Mouse (Mus musculus) kidney, adult 2 months (tissue): Measurements from ENCODE around the gene Rpl10a. TPM values are rescaled to one million over a fixed set of nuclear protein-coding genes. Genes with fewer than 3 reads are reported as not detected.

Source experiments
- DNase-seq: peaks from one replicate; pipeline ENCODE4 v3.0.0; 2021
- H3K27ac ChIP-seq: fragments of 200-500 bp; 2 replicates; pipeline ENCODE4 v1.5.1; 2012; ENCODE audit warnings: low read depth, low read length, control low read depth, inconsistent platforms; ENCODE audit not compliant: insufficient read depth
- H3K27me3 ChIP-seq: fragments of 200-500 bp; replicated peaks from 2 replicates; pipeline ENCODE4 v1.6.1; 2012; ENCODE audit warnings: mild to moderate bottlenecking, moderate library complexity, low read length, inconsistent platforms; ENCODE audit not compliant: control insufficient read depth, insufficient read depth
- H3K36me3 ChIP-seq: fragments of 200-500 bp; 2 replicates; pipeline ENCODE4 v1.6.1; 2012; ENCODE audit warnings: mild to moderate bottlenecking, moderate library complexity, low read length, inconsistent platforms; ENCODE audit not compliant: control insufficient read depth, insufficient read depth
- H3K4me1 ChIP-seq: fragments of 200-500 bp; 2 replicates; pipeline ENCODE4 v1.6.1; 2011; ENCODE audit warnings: low read length; ENCODE audit not compliant: control insufficient read depth, insufficient read depth
- H3K4me3 ChIP-seq: fragments of 200-500 bp; 2 replicates; pipeline ENCODE4 v1.5.1; 2011; ENCODE audit warnings: mild to moderate bottlenecking, low read depth, low read length, control low read depth; ENCODE audit not compliant: insufficient read depth
- CTCF ChIP-seq: fragments of 200-500 bp; conservative IDR thresholded peaks from 2 replicates; pipeline ENCODE4 v1.5.1; 2011; ENCODE audit warnings: low read depth, mild to moderate bottlenecking, control low read depth, low read length, moderate library complexity, mixed read lengths; ENCODE audit not compliant: insufficient read depth, insufficient read length
- POLR2A ChIP-seq: fragments of 200-500 bp; IDR thresholded peaks from one replicate; pipeline ENCODE4 v1.6.1; 2011; ENCODE audit warnings: low read depth, low read length, control low read depth
- WGBS: fragments of 180-500 bp; shearing (Covaris S2); methylation state at CpG from one replicate; pipeline ENCODE4 v1.1.7; 2018; 5-methylcytosine and 5-hydroxymethylcytosine counted together
- polyA plus RNA-seq: library from polyadenylated mRNA; depleted of rRNA; stranded (reverse); fragments of >200 nt; gene quantifications from 2 replicates; pipeline ENCODE4 v1.2.3, GENCODE M21; 2012

Rpl10a gene
- polyA plus RNA-seq, 1 experiment = 2,603 TPM

DNA sequence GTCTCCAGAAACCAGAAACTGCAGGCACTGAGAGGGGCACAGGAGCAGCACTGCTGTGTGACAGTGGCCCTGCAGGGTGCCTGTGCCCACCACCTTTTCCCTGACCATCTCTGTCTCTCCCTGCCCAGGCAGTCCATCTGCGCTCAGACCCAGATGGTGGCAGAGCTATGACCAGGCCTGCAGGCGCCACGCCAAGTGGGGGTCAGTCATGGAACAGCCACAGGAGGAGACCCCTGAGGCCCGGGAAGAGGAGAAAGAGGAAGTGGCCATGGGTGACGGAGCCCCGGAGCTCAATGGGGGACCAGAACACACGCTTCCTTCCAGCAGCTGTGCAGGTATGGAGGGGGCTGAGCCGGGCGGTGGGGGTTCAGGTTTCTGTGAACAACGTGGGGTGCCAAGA lies 42.1 kb upstream of the Rpl10a start:
- TF ChIP-seq POLR2A (no peak), CTCF (no peak)
- no peak overlapping the region for H3K4me3 ChIP-seq
- 69% methylated on average over 10 of the region's 10 CpGs for WGBS
- H3K27ac ChIP-seq = no peak overlapping the region
- H3K4me1 ChIP-seq = peaks cover 54% of the 10 kb centered on the region
- DNase-seq = no peak
- no peaks in the 10 kb centered on the region for H3K36me3 ChIP-seq
- H3K27me3 ChIP-seq = no peaks in the 10 kb centered on the region

DNA sequence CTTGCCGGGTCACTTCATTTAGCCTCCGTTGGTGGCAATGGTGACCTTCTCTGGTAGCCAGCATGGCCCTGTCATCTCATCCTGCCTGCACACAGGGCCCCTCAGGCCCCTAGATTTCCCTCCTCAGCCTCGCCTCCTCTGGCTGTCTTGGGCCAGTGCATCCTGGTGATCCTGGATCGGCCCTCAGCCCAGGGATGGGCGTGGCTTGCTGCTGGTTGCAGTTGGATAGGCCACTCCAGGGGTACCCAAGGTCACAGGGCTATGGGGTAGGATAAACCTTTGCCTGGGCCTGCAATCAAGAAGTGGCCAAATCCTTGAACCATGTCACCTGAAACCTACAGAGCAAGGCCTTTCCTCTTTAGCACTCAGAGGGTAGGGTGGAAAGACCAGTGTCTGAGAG lies 41.3 kb upstream of the Rpl10a start:
- Histone ChIP-seq H3K27ac (no peak overlapping the region), H3K4me1 (peaks cover 45% of the 10 kb centered on the region), H3K27me3 (no peaks in the 10 kb centered on the region), H3K4me3 (no peak overlapping the region), H3K36me3 (no peaks in the 10 kb centered on the region)
- peak; percentile 68 for DNase-seq
- 34% methylated on average over 5 of the region's 5 CpGs for WGBS
- TF ChIP-seq POLR2A (no peak), CTCF (no peak)

DNA sequence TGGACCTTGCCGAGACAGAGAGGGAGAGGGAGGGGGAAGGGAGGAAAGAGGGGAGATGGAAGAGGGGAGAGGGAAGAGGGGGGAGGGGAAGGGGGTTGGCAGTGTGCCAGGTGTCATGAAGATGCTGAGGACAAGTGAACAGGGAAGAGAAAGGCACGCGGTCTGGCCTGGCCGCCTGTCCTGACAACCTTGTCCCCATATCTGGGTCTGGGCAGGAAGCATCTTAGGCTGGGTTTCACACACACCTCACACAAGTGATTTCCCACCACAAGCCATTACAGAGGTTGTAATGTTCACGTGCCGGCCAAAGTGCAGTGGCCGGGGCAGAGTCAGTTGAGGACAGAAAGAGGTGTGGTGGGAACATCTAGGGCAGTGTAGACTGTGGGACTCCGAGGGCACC lies 40.7 kb upstream of the Rpl10a start:
- no peak for TF ChIP-seq CTCF
- no peak for TF ChIP-seq POLR2A
- Histone ChIP-seq H3K36me3 (no peaks in the 10 kb centered on the region), H3K4me3 (no peak overlapping the region), H3K27me3 (no peaks in the 10 kb centered on the region), H3K27ac (no peak overlapping the region), H3K4me1 (peaks cover 43% of the 10 kb centered on the region)
- peak; percentile 81 for DNase-seq
- 38% methylated on average over 8 of the region's 8 CpGs for WGBS

DNA sequence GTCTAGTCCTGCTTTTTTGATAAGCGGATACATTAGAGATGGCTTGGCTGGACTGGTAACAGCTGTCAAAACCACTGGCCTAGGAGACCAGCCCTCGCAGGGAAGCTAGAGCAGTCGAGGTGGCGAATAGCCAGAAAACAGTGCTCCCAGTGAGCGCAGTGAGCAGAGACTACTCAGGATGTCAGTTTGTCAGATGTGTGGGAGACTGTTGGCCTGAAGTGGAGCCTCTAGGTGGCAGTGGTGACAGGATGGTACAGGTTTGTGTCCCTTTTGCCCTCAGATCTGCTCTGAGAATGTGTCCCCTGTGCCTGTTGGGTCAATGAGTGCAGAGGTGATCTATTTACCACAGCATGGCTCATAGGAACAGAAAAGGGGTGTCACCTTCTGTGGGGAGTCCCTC lies 40.3 kb upstream of the Rpl10a start:
- Histone ChIP-seq H3K36me3 (no peaks in the 10 kb centered on the region), H3K27ac (no peak overlapping the region), H3K4me3 (no peak overlapping the region), H3K4me1 (peaks cover 39% of the 10 kb centered on the region), H3K27me3 (no peaks in the 10 kb centered on the region)
- no peak for DNase-seq
- WGBS = 53% methylated on average over 5 of the region's 5 CpGs
- TF ChIP-seq POLR2A = no peak
- peak; percentile 58 for TF ChIP-seq CTCF

DNA sequence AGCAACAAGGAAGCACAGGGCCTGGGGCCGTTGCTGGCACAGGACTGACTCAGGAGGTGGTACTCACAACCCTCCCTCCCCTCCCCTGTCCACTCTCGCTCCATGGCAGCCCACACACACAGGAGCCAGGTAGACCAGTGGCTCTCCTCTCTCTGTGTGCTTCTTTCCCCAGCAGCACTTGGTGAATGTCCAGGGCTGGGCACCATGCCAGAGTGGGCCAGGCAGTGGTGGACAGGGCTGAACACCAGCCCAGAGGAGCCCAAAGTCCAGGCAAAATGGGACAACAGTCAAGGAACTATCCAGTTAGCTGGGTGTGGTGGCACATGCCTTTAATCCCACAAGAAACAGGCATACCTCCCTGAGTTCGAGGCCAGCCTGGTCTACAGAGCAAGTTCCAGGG lies 38.0 kb upstream of the Rpl10a start:
- no peak overlapping the region for H3K27ac ChIP-seq
- H3K36me3 ChIP-seq = no peaks in the 10 kb centered on the region
- peak; percentile 96 for DNase-seq
- no peak overlapping the region for H3K4me3 ChIP-seq
- TF ChIP-seq POLR2A (no peak), CTCF (no peak)
- WGBS = 35% methylated on average over 3 of the region's 3 CpGs
- H3K4me1 ChIP-seq = peaks cover 33% of the 10 kb centered on the region
- no peaks in the 10 kb centered on the region for H3K27me3 ChIP-seq

DNA sequence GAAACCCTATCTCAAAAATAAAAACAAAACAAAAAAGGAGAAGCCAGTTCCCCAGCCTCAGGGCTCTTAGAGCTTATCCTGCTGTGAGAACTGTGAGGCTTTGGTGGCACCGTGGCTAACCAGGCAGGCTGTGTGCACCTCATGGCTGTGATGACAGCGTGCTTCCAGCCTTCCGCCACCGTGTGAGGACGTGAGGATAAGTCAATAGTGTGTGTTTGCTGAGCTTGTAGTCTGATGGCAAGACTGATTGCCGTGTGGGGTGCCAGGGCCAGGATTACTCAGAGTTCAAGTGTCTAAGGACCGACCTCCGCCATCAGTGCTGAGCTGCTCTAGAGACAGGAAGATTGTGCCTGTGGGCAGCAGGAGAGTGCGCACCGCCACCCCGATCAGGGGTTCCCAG lies 37.6 kb upstream of the Rpl10a start:
- H3K36me3 ChIP-seq = no peaks in the 10 kb centered on the region
- 81% methylated on average over 11 of the region's 11 CpGs for WGBS
- H3K27me3 ChIP-seq = no peaks in the 10 kb centered on the region
- H3K27ac ChIP-seq = no peak overlapping the region
- H3K4me3 ChIP-seq = no peak overlapping the region
- no peak for DNase-seq
- peaks cover 30% of the 10 kb centered on the region for H3K4me1 ChIP-seq
- TF ChIP-seq CTCF (no peak), POLR2A (no peak)

DNA sequence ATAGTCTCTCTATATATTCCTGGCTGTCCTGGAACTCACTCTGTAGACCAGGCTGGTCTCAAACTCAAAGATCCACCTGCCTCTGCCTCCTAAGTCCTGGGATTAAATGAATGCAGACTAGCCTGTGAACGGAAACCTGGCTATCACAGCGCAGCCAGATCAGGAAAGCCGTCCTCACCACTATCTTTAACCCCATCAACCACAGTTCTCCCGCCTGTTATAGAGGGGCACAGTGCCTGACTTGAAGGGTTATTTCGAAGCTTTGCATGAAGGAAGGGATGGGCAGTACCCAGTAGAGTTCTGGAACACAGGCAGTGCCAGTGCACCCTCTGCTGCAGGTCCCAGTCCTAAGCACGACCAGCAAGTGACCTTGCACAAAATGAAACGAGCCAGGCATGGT lies 36.9 kb upstream of the Rpl10a start:
- no peaks in the 10 kb centered on the region for H3K27me3 ChIP-seq
- no peak overlapping the region for H3K27ac ChIP-seq
- 85% methylated on average over 7 of the region's 7 CpGs for WGBS
- no peak for DNase-seq
- no peaks in the 10 kb centered on the region for H3K36me3 ChIP-seq
- TF ChIP-seq CTCF = no peak
- peaks cover 25% of the 10 kb centered on the region for H3K4me1 ChIP-seq
- no peak overlapping the region for H3K4me3 ChIP-seq

DNA sequence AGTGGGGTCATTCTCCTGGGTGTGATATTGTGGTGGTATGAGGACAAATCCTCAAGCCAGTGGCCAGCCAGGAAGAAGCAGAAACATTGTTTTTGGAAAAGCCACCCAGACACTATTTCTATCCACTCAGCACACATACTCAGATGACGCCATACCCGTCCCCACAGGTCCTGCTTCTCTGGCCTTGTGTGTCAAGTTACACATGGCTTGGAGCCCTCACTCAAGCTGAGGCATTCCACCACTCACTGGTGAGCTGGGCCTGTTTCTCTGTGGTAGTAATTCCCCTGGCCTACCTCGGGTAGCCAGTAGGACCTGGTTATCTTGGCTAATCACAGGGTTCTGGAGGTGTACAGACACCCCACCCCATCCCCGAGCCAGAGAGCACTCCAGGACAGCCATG lies 34.6 kb upstream of the Rpl10a start:
- TF ChIP-seq POLR2A = no peak
- no peak for TF ChIP-seq CTCF
- Histone ChIP-seq H3K4me1 (peaks cover 6% of the 10 kb centered on the region; the same call in 1 of the 2 replicates), H3K36me3 (no peaks in the 10 kb centered on the region), H3K4me3 (no peak overlapping the region), H3K27ac (no peak overlapping the region), H3K27me3 (no peaks in the 10 kb centered on the region)
- WGBS = 79% methylated on average over 4 of the region's 4 CpGs
- DNase-seq = no peak
